Mouse (Mus musculus): ENCODE measurements around the gene Pxmp2. TPM values are rescaled to one million over a fixed set of nuclear protein-coding genes. Genes with fewer than 3 reads are reported as not detected.

The Pxmp2 gene
- polyA plus RNA-seq, 1 experiment from 2014 or later = 13.3 TPM

GRCm38 (mm10) chr5:110266941-110267340, 19.0 kb downstream of the Pxmp2 start:
- DNase-seq (ENCODE audit: low spot score, missing footprints) = no peak
- Histone ChIP-seq H3K9me3 (ENCODE audit: control insufficient read depth, low read length) (no peaks in the 10 kb centered on the region), H3K4me2 (no peak overlapping the region), H3K4me1 (ENCODE audit: control insufficient read depth, insufficient read depth, low read length) (peaks cover 9% of the 10 kb centered on the region), H3K27ac (ENCODE audit: low read depth, low read length) (no peak overlapping the region), H3K36me3 (ENCODE audit: control insufficient read depth, insufficient read depth, low read length) (peaks cover 20% of the 10 kb centered on the region), H3K9ac (ENCODE audit: low read length) (no peak overlapping the region), H3K27me3 (ENCODE audit: control insufficient read depth, insufficient read depth, low read length) (no peaks in the 10 kb centered on the region), H3K4me3 (ENCODE audit: low read depth, low read length) (no peak overlapping the region)
- 88% methylated on average over 4 of the region's 4 CpGs for WGBS
- ATAC-seq (ENCODE audit: low FRiP score) = no peak

DNA sequence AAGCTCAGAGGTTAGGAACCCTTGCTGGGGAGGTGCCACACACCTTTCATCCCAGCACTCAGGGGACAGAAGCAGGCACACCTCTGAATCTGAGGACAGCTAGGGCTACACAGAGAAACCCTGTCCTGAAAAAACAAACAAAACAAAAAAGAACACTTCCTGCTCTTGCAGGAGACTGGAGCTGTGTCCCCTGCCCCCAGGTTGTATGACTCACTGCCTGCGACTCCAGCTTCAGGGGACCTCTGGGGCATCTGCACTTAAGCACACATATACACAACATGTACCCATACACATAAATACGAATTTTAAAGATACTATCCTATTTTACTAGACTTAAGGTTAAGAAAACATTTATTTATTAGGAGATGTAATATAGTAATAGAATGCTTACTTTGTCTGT, 41.9 kb downstream of the Pxmp2 start:
- peaks cover 28% of the 10 kb centered on the region for H3K36me3 ChIP-seq (ENCODE audit: control insufficient read depth, insufficient read depth, low read length)
- H3K27ac ChIP-seq (ENCODE audit: low read depth, low read length) = no peak overlapping the region
- H3K27me3 ChIP-seq (ENCODE audit: control insufficient read depth, insufficient read depth, low read length) = no peaks in the 10 kb centered on the region
- ATAC-seq (ENCODE audit: low FRiP score) = no peak
- H3K9me3 ChIP-seq (ENCODE audit: control insufficient read depth, low read length) = no peaks in the 10 kb centered on the region
- H3K4me3 ChIP-seq (ENCODE audit: low read depth, low read length) = no peak overlapping the region
- H3K9ac ChIP-seq (ENCODE audit: low read length) = no peak overlapping the region
- no peaks in the 10 kb centered on the region for H3K4me1 ChIP-seq (ENCODE audit: control insufficient read depth, insufficient read depth, low read length)
- peak; percentile 47 for DNase-seq (ENCODE audit: low spot score, missing footprints)
- 85% methylated on average over 2 of the region's 2 CpGs for WGBS
- no peak overlapping the region for H3K4me2 ChIP-seq

- Histone ChIP-seq H3K4me1 (ENCODE audit: control insufficient read depth, insufficient read depth, low read length) (peaks cover 14% of the 10 kb centered on the region), H3K27ac (ENCODE audit: low read depth, low read length) (no peak overlapping the region), H3K27me3 (ENCODE audit: control insufficient read depth, insufficient read depth, low read length) (no peaks in the 10 kb centered on the region), H3K9me3 (ENCODE audit: control insufficient read depth, low read length) (no peaks in the 10 kb centered on the region), H3K4me2 (no peak overlapping the region), H3K4me3 (ENCODE audit: low read depth, low read length) (no peak overlapping the region), H3K9ac (ENCODE audit: low read length) (no peak overlapping the region), H3K36me3 (ENCODE audit: control insufficient read depth, insufficient read depth, low read length) (peaks cover 5% of the 10 kb centered on the region; the same call in 1 of the 2 replicates)
- no peak for ATAC-seq (ENCODE audit: low FRiP score)
- 91% methylated on average over 6 of the region's 6 CpGs for WGBS
- DNase-seq (ENCODE audit: low spot score, missing footprints) = peak; percentile 45
Measured at GRCm38 (mm10) chr5:110232346-110232745, 53.6 kb downstream of the Pxmp2 start.

- H3K9me3 ChIP-seq (ENCODE audit: control insufficient read depth, low read length) = no peaks in the 10 kb centered on the region
- 0 out of 2 replicates have a peak, but pooled peaks have one; percentile 8 for ATAC-seq (ENCODE audit: low FRiP score)
- 42% methylated on average over 13 of the region's 13 CpGs for WGBS
Measured at GRCm38 (mm10) chr5:110231638-110232037, 54.3 kb downstream of the Pxmp2 start.

DNA sequence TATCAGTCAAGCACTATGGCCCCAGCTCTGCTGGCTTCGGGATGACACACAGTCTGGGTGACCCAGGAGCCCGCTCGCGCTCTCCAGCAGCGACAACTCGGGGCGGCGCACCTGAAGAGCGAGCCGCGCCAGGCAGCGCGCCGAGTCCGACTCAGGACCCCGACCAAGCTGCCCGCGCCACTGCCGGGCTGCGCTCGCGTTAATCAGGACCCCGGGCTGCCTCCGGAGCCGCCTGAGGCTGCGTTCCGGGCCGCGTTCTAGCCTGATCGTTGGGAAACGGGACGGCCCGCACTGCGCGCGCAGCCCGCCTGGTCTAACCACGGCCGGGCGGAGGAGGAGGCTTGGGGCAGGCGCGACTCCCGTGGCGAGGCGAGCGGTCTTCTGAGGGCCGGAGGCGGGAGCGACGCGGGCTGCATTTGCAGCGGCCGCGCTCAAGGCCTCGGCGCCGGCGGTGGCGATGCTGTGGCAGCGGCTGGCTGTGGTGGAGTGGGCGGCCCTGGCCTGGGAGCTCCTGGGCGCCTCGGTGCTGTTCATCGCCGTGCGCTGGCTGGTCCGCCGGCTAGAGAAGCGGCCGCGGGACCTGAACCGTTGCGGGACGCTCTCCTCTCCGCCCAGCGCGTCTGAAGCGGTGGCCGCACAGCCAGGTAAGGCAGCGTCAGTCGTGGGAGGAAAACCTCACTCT, 55.1 kb downstream of the Pxmp2 start, which contains the start of gene Ankle2:
TSS of gene Ankle2 (plus strand) at position 225 of the 682 bp plus-strand sequence.
- Histone ChIP-seq H3K9me3 (ENCODE audit: control insufficient read depth, low read length) (no peaks in the 10 kb centered on the region), H3K27me3 (ENCODE audit: control insufficient read depth, insufficient read depth, low read length) (no peaks in the 10 kb centered on the region), H3K9ac (ENCODE audit: low read length) (peak within 1 kb of the TSS; percentile 96), H3K4me3 (ENCODE audit: low read depth, low read length) (peak within 1 kb of the TSS; percentile 92), H3K4me2 (peak within 1 kb of the TSS; percentile 49), H3K4me1 (ENCODE audit: control insufficient read depth, insufficient read depth, low read length) (peaks cover 14% of the 10 kb centered on the region), H3K27ac (ENCODE audit: low read depth, low read length) (peak within 1 kb of the TSS; percentile 90), H3K36me3 (ENCODE audit: control insufficient read depth, insufficient read depth, low read length) (no peaks in the 10 kb centered on the region; the same call in 1 of the 2 replicates)
- DNase-seq (ENCODE audit: low spot score, missing footprints) (peak; percentile 100), ATAC-seq (ENCODE audit: low FRiP score) (peak; percentile 97)
- under 1% methylated on average over 76 of the region's 81 CpGs for WGBS

More at GRCm38 (mm10) chr5:110231638-110232037, 54.3 kb downstream of the Pxmp2 start:
- H3K27me3 ChIP-seq (ENCODE audit: control insufficient read depth, insufficient read depth, low read length) = no peaks in the 10 kb centered on the region
- peak overlapping the region; percentile 92 for H3K4me3 ChIP-seq (ENCODE audit: low read depth, low read length)
- H3K27ac ChIP-seq (ENCODE audit: low read depth, low read length) = no peak overlapping the region
- peaks cover 14% of the 10 kb centered on the region for H3K4me1 ChIP-seq (ENCODE audit: control insufficient read depth, insufficient read depth, low read length)
- H3K36me3 ChIP-seq (ENCODE audit: control insufficient read depth, insufficient read depth, low read length) = peaks cover 5% of the 10 kb centered on the region; the same call in 1 of the 2 replicates
- peak overlapping the region; percentile 96 for H3K9ac ChIP-seq (ENCODE audit: low read length)
- peak; percentile 86 for DNase-seq (ENCODE audit: low spot score, missing footprints)
- H3K4me2 ChIP-seq = peak overlapping the region; percentile 49

GRCm38 (mm10) chr5:110230401-110230779, 55.6 kb downstream of the Pxmp2 start:
- peak overlapping the region; percentile 92 for H3K4me3 ChIP-seq (ENCODE audit: low read depth, low read length)
- peak overlapping the region; percentile 49 for H3K4me2 ChIP-seq
- H3K9me3 ChIP-seq (ENCODE audit: control insufficient read depth, low read length) = no peaks in the 10 kb centered on the region
- peaks cover 14% of the 10 kb centered on the region for H3K4me1 ChIP-seq (ENCODE audit: control insufficient read depth, insufficient read depth, low read length)
- 0 out of 2 replicates have a peak, but pooled peaks have one; percentile 10 for ATAC-seq (ENCODE audit: low FRiP score)
- 9% methylated on average over 8 of the region's 8 CpGs for WGBS
- H3K27ac ChIP-seq (ENCODE audit: low read depth, low read length) = peak overlapping the region; percentile 90; the same call in 1 of the 2 replicates
- no peaks in the 10 kb centered on the region; the same call in 1 of the 2 replicates for H3K36me3 ChIP-seq (ENCODE audit: control insufficient read depth, insufficient read depth, low read length)
- H3K9ac ChIP-seq (ENCODE audit: low read length) = peak overlapping the region; percentile 96
- H3K27me3 ChIP-seq (ENCODE audit: control insufficient read depth, insufficient read depth, low read length) = no peaks in the 10 kb centered on the region
- peak; percentile 92 for DNase-seq (ENCODE audit: low spot score, missing footprints)

GRCm38 (mm10) chr5:110227336-110227883, 58.6 kb downstream of the Pxmp2 start:
- H3K36me3 ChIP-seq (ENCODE audit: control insufficient read depth, insufficient read depth, low read length) = peaks cover 3% of the 10 kb centered on the region; the same call in 1 of the 2 replicates

GRCm38 (mm10) chr5:110225056-110225455, 60.9 kb downstream of the Pxmp2 start:
- Histone ChIP-seq H3K4me3 (ENCODE audit: low read depth, low read length) (no peak overlapping the region), H3K9ac (ENCODE audit: low read length) (no peak overlapping the region), H3K4me2 (no peak overlapping the region), H3K27me3 (ENCODE audit: control insufficient read depth, insufficient read depth, low read length) (no peaks in the 10 kb centered on the region), H3K27ac (ENCODE audit: low read depth, low read length) (no peak overlapping the region), H3K36me3 (ENCODE audit: control insufficient read depth, insufficient read depth, low read length) (peaks cover 11% of the 10 kb centered on the region), H3K9me3 (ENCODE audit: control insufficient read depth, low read length) (no peaks in the 10 kb centered on the region), H3K4me1 (ENCODE audit: control insufficient read depth, insufficient read depth, low read length) (peaks cover 3% of the 10 kb centered on the region)
- 85% methylated on average over 3 of the region's 3 CpGs for WGBS
- no peak for ATAC-seq (ENCODE audit: low FRiP score)
- DNase-seq (ENCODE audit: low spot score, missing footprints) = no peak

More at GRCm38 (mm10) chr5:110227336-110227883, 58.6 kb downstream of the Pxmp2 start:
- no peak overlapping the region for H3K4me2 ChIP-seq
- H3K9me3 ChIP-seq (ENCODE audit: control insufficient read depth, low read length) = no peaks in the 10 kb centered on the region
- WGBS = 54% methylated on average over 1 of the region's 1 CpGs
- no peak for ATAC-seq (ENCODE audit: low FRiP score)
- no peaks in the 10 kb centered on the region for H3K27me3 ChIP-seq (ENCODE audit: control insufficient read depth, insufficient read depth, low read length)
- peak; percentile 26 for DNase-seq (ENCODE audit: low spot score, missing footprints)
- no peak overlapping the region for H3K27ac ChIP-seq (ENCODE audit: low read depth, low read length)
- H3K4me3 ChIP-seq (ENCODE audit: low read depth, low read length) = no peak overlapping the region
- H3K9ac ChIP-seq (ENCODE audit: low read length) = no peak overlapping the region
- H3K4me1 ChIP-seq (ENCODE audit: control insufficient read depth, insufficient read depth, low read length) = peaks cover 13% of the 10 kb centered on the region

Data from midbrain, embryonic 11.5 days (tissue).